Comparison of ENCODE assay signal across 8 mouse cellular contexts in genomic region chr17:24752415-24753394, GRCm38 (mm10). TPM values are rescaled to one million over a fixed set of nuclear protein-coding genes. Genes with fewer than 3 reads are reported as not detected.
DNase-seq lines count a peak whose midpoint lies in the region; ATAC-seq and TF ChIP-seq lines count a peak whose summit lies in the region.

Hs3st6 (plus strand) TSS chr17:24752988.

- peak within 1 kb of the TSS; percentile 29; the same call in 1 of the 2 replicates for H3K9ac ChIP-seq in lung, embryonic 14.5 days
- 0 out of 2 replicates have a peak within 1 kb of the TSS, but pooled peaks have one; percentile 20 for H3K9ac ChIP-seq in intestine, embryonic 14.5 days (ENCODE audit: low read length)

- H3K4me2 ChIP-seq in lung, embryonic 14.5 days, result peak within 1 kb of the TSS; percentile 96
- peak within 1 kb of the TSS; percentile 88 for H3K4me2 ChIP-seq in intestine, embryonic 14.5 days (ENCODE audit: low read length)

- peak within 1 kb of the TSS; percentile 52 for H3K4me3 ChIP-seq in lung, embryonic 14.5 days (ENCODE audit: low read depth, low read length)
- H3K4me3 ChIP-seq in cortical plate, adult 2 months (ENCODE audit: insufficient read depth, low read length), result peak within 1 kb of the TSS; percentile 40
- H3K4me3 ChIP-seq in intestine, embryonic 14.5 days (ENCODE audit: low read depth, low read length), result peak within 1 kb of the TSS; percentile 41

- peak; percentile 60 for DNase-seq in lung, embryonic 14.5 days
- no peak for DNase-seq in lung, postnatal 4 days
- peak; percentile 83 for DNase-seq in intestine, embryonic 14.5 days (ENCODE audit: low spot score)
- peak; percentile 79 for DNase-seq in yolk sac, embryonic 10.5 days (ENCODE audit: low spot score)
- no peak for DNase-seq in gastrocnemius, adult 8-10 months (ENCODE audit: low spot score in 2 of 2)
- DNase-seq in left cerebral cortex, postnatal 10 days (ENCODE audit: extremely low spot score in 1 of 2, low spot score in 2 of 2), result no peak

- no peaks in the 10 kb centered on the region for H3K9me3 ChIP-seq in lung, embryonic 14.5 days (ENCODE audit: low read depth, low read length)
- no peaks in the 10 kb centered on the region for H3K9me3 ChIP-seq in intestine, embryonic 14.5 days (ENCODE audit: control insufficient read depth, low read length)

- TF ChIP-seq POLR2A in cortical plate, adult 2 months (IDR thresholded peaks at IDR 0.05; ENCODE audit: extremely low read depth, insufficient read depth, low read length), result no peak

- H3K4me1 ChIP-seq in lung, embryonic 14.5 days (ENCODE audit: insufficient read depth), result 0 out of 2 replicates have a peak, but pooled peaks cover 3% of the 10 kb centered on the region
- 0 out of 2 replicates have a peak, but pooled peaks cover 1% of the 10 kb centered on the region for H3K4me1 ChIP-seq in cortical plate, adult 2 months (ENCODE audit: control insufficient read depth, insufficient read depth, low read length)
- peaks cover 15% of the 10 kb centered on the region; the same call in 1 of the 2 replicates for H3K4me1 ChIP-seq in intestine, embryonic 14.5 days (replicated peaks; ENCODE audit: control insufficient read depth, insufficient read depth, low read length)

- H3K27me3 ChIP-seq in lung, embryonic 14.5 days (ENCODE audit: insufficient read depth, low read length), result peaks cover 56% of the 10 kb centered on the region
- H3K27me3 ChIP-seq in intestine, embryonic 14.5 days (replicated peaks; ENCODE audit: control insufficient read depth, insufficient read depth, low read length), result peaks cover 56% of the 10 kb centered on the region

- ATAC-seq in lung, embryonic 14.5 days (ENCODE audit: insufficient read depth), result peak; percentile 90
- peak; percentile 89 for ATAC-seq in intestine, embryonic 14.5 days (replicated peaks; ENCODE audit: low FRiP score, low TSS enrichment, low read depth)
- peak; percentile 52 for ATAC-seq in megakaryocyte, adult 5-6 weeks (ENCODE audit: poor library complexity, severe bottlenecking)

- H3K27ac ChIP-seq in lung, embryonic 14.5 days (ENCODE audit: low read depth), result no peak within 1 kb of the TSS
- no peak within 1 kb of the TSS for H3K27ac ChIP-seq in cortical plate, adult 2 months (ENCODE audit: insufficient read depth, low read length)
- H3K27ac ChIP-seq in intestine, embryonic 14.5 days (ENCODE audit: low read depth), result no peak within 1 kb of the TSS

- TF ChIP-seq CTCF in lung, embryonic 14.5 days (IDR thresholded peaks at IDR 0.05; ENCODE audit: low read depth), result no peak
- TF ChIP-seq CTCF in cortical plate, adult 2 months (IDR thresholded peaks at IDR 0.05; ENCODE audit: extremely low read depth, insufficient read depth, low read length), result no peak

- intact Hi-C loops in left cerebral cortex, postnatal 10 days (cut with DNase I), result no loop called here

- under 1% methylated on average over 79 of the region's 82 CpGs for WGBS in lung, embryonic 14.5 days
- WGBS in intestine, embryonic 14.5 days, result under 1% methylated on average over 59 of the region's 82 CpGs

- no peaks in the 10 kb centered on the region for H3K36me3 ChIP-seq in lung, embryonic 14.5 days (ENCODE audit: insufficient read depth)
- H3K36me3 ChIP-seq in intestine, embryonic 14.5 days (ENCODE audit: control insufficient read depth, insufficient read depth, low read length), result no peaks in the 10 kb centered on the region

RNA-seq across cellular contexts. Expression of gene Hs3st6, which starts in this region (rescaled TPM):
- 2.9 and 3.3 TPM in 2 replicates for polyA plus RNA-seq in lung, embryonic 14.5 days (2014; fragmentation: Nextera tagmentation; extraction: Ambion mirVana)
- 0.29 and 0.44 TPM in 2 replicates for polyA plus RNA-seq in cortical plate, adult 2 months (2012; rRNA removed)
- 0.24 and 1.1 TPM in 2 replicates for polyA plus RNA-seq in intestine, embryonic 14.5 days (2014; fragmentation: Nextera tagmentation; extraction: Ambion mirVana)
- total RNA-seq in megakaryocyte, adult 5-6 weeks (2015), result not detected in 2 replicates
- total RNA-seq in megakaryocyte, adult 5-6 weeks (2017), result not detected in 2 replicates
- total RNA-seq in gastrocnemius, adult 8-10 months (2022), result not detected
- under 1 TPM in 1 of 2 experiments, not detected in 1; 0.49 TPM for total RNA-seq in left cerebral cortex, postnatal 10 days (2021)

Comparison
In these comparisons a context has a peak if more than half of its experiments do, and no peak if none do; other contexts are left out.
1. DNase-seq: peak in lung, embryonic 14.5 days (single experiment), intestine, embryonic 14.5 days (single experiment) and yolk sac, embryonic 10.5 days (single experiment); none in lung, postnatal 4 days (0 of 2), gastrocnemius, adult 8-10 months (0 of 2) and left cerebral cortex, postnatal 10 days (0 of 2).
2. Peak in ATAC-seq in megakaryocyte, adult 5-6 weeks; RNA of the gene not detected or under 1 TPM.
3. Peak in every context shown above with its lines, with median percentiles within 50 percentile points of each other: ATAC-seq and H3K4me3 ChIP-seq.